Mouse (Mus musculus): ENCODE results near the gene Dspp. TPM values are rescaled to one million over a fixed set of nuclear protein-coding genes. Genes with fewer than 3 reads are reported as not detected.

The Dspp gene
- total RNA-seq (2014; rRNA removed) (not detected in 2 replicates), polyA plus RNA-seq (2015; fragmentation: Nextera tagmentation; extraction: Ambion mirVana) (not detected in 2 replicates)

DNA sequence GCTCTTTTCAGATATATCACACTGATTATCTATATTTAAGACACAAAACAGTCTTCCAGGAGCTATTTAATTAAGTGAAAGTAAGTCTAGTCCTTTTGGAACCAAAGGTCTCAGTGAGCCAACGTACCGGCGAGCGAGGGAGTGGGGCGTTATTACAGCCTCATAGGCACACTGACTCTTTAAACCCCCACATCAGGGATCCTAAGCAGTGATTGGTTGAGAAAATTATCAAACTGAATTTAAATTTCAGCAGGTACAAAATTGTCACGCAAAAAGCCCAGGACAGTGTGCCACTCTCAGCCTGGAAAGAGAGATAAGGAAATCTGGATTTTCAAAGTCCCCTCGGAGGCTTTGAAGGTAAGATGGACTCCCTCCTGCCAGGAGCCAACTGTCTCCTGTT, at the start of gene Dspp:
Gene Dspp, plus strand, starts transcription at position 301 of the 400 bp plus-strand sequence.
- no peak for ATAC-seq
- 88% methylated on average over 7 of the region's 7 CpGs for WGBS
- H3K4me3 ChIP-seq (ENCODE audit: low read length), result no peak within 1 kb of the TSS
- DNase-seq (ENCODE audit: low spot score), result no peak
- H3K36me3 ChIP-seq (ENCODE audit: insufficient read depth, low read length), result no peaks in the 10 kb centered on the region
- H3K27me3 ChIP-seq (ENCODE audit: insufficient read depth, low read length), result no peaks in the 10 kb centered on the region
- H3K27ac ChIP-seq, result no peak within 1 kb of the TSS
- H3K4me2 ChIP-seq (ENCODE audit: low read depth, low read length), result no peak within 1 kb of the TSS
- H3K4me1 ChIP-seq (ENCODE audit: insufficient read depth, low read length), result no peaks in the 10 kb centered on the region
- no peak for TF ChIP-seq CTCF (IDR thresholded peaks at IDR 0.05; ENCODE audit: low read depth)
- H3K9me3 ChIP-seq (ENCODE audit: low read length), result no peaks in the 10 kb centered on the region
- no peak within 1 kb of the TSS for H3K9ac ChIP-seq (replicated peaks; ENCODE audit: low read length)

GRCm38 (mm10) chr5:104124016-104124658, 46.4 kb upstream of the Dspp start:
- no peak overlapping the region for H3K9ac ChIP-seq (replicated peaks; ENCODE audit: low read length)
- no peak overlapping the region for H3K4me2 ChIP-seq (ENCODE audit: low read depth, low read length)
- no peaks in the 10 kb centered on the region for H3K27me3 ChIP-seq (ENCODE audit: insufficient read depth, low read length)
- TF ChIP-seq CTCF (IDR thresholded peaks at IDR 0.05; ENCODE audit: low read depth), result no peak
- no peaks in the 10 kb centered on the region for H3K9me3 ChIP-seq (ENCODE audit: low read length)
- no peak for DNase-seq (ENCODE audit: low spot score)
- H3K36me3 ChIP-seq (ENCODE audit: insufficient read depth, low read length), result no peaks in the 10 kb centered on the region
- no peaks in the 10 kb centered on the region; the same call in 1 of the 2 replicates for H3K4me1 ChIP-seq (ENCODE audit: insufficient read depth, low read length)
- no peak overlapping the region for H3K27ac ChIP-seq
- WGBS, result 82% methylated on average over 6 of the region's 6 CpGs
- H3K4me3 ChIP-seq (ENCODE audit: low read length), result no peak overlapping the region
- no peak for ATAC-seq

DNA sequence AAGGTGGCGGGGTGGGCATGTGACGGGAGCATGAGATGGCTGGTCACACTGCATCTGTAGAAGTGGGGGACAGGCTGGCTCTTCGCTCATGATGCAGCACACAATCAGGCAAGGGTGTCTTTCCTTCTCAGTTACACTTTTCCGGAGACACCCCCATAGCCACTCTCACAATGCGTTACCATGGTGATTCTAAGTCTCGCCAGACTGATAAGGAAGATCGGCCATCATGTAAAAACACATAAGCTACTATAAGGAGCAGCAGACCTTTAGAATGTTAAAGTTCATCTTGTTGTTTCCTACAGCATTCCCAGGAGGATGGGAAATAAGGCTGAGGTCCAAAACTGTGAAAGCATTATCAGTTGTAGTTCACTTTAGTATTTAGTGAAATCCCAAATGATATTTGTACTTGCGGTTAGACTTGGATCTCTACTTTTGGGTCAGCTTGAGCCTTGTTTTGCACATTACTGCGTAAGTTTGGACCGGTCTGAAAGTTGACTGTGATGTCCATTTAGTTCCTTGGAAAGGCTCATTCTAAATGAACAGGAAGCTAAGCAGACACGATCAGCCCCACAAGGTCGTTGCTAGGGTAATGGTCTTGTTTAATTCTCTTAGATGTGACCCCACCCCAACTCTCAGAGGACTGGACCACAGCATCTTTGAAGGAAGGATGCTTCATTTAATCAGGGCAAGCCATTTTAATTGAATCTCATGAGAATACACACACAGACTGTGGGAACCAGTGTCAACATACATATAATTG, 43.8 kb upstream of the Dspp start:
- Histone ChIP-seq H3K4me2 (ENCODE audit: low read depth, low read length) (no peak overlapping the region), H3K36me3 (ENCODE audit: insufficient read depth, low read length) (no peaks in the 10 kb centered on the region), H3K27ac (no peak overlapping the region), H3K9ac (replicated peaks; ENCODE audit: low read length) (no peak overlapping the region), H3K9me3 (ENCODE audit: low read length) (no peaks in the 10 kb centered on the region), H3K27me3 (ENCODE audit: insufficient read depth, low read length) (no peaks in the 10 kb centered on the region), H3K4me3 (ENCODE audit: low read length) (no peak overlapping the region), H3K4me1 (ENCODE audit: insufficient read depth, low read length) (no peaks in the 10 kb centered on the region; the same call in 1 of the 2 replicates)
- peak; percentile 10 for DNase-seq (ENCODE audit: low spot score)
- ATAC-seq, result no peak
- 80% methylated on average over 12 of the region's 12 CpGs for WGBS
- TF ChIP-seq CTCF (IDR thresholded peaks at IDR 0.05; ENCODE audit: low read depth), result no peak

DNA sequence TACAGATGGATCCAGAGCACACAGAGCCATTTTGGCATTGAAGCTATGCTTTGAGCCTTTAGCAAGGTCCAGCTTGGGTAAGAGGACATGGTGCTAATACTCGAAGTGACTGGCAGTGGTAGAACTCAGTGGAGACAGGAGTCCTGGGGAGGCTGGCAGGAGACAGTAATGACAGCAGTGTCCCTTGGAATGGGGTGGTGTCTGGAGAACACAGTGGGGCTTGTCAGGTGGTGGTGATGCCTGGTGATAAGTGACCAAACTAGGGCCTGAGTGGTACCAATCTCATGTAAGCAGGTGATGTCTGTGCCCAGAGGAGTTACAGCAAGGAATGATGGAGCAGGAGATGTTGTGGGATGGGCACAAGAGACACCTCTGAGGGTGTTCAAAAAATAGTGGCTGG, 43.2 kb upstream of the Dspp start:
- DNase-seq (ENCODE audit: low spot score), result no peak
- Histone ChIP-seq H3K9me3 (ENCODE audit: low read length) (no peaks in the 10 kb centered on the region), H3K4me1 (ENCODE audit: insufficient read depth, low read length) (no peaks in the 10 kb centered on the region; the same call in 1 of the 2 replicates), H3K36me3 (ENCODE audit: insufficient read depth, low read length) (no peaks in the 10 kb centered on the region), H3K27ac (no peak overlapping the region), H3K27me3 (ENCODE audit: insufficient read depth, low read length) (no peaks in the 10 kb centered on the region), H3K9ac (replicated peaks; ENCODE audit: low read length) (no peak overlapping the region), H3K4me2 (ENCODE audit: low read depth, low read length) (no peak overlapping the region), H3K4me3 (ENCODE audit: low read length) (no peak overlapping the region)
- ATAC-seq, result no peak
- 63% methylated on average over 1 of the region's 1 CpGs for WGBS
- no peak for TF ChIP-seq CTCF (IDR thresholded peaks at IDR 0.05; ENCODE audit: low read depth)

DNA sequence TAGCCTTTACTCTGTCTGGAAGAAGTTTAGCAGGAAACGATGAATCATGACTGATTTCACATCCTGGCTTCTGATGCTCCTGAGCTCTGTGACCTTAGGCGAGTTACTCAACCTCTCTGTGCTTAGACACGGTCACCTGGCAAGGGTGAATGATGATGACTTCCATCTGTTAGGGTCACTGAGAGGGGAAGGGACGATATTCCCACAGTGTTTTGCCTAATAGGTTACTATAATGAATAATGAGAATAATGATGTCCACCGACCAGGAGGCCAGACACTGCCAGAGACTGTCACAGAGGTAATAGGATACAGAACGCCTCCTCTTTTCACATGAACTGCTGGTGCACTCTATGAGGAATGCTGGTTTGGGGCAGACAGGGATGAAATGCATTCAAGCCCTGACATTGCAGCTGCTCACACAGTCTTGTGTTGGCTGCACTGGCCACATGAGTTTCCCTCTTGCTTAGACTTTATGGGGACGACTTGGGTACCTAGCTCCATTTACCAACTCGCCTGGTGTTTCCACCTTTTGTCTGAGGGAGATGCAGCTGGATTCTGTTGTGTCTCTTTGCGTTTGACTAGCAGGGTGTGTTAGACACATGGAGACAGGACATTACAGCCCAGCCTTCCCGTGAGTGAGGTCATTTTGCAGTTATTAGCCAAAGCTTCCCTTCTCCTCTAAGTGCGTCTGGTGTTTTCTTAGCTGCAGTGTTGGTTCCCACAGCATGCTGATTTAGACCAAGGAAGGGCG, 42.1 kb upstream of the Dspp start:
- Histone ChIP-seq H3K4me2 (ENCODE audit: low read depth, low read length) (no peak overlapping the region), H3K36me3 (ENCODE audit: insufficient read depth, low read length) (no peaks in the 10 kb centered on the region), H3K9ac (replicated peaks; ENCODE audit: low read length) (no peak overlapping the region), H3K4me3 (ENCODE audit: low read length) (no peak overlapping the region), H3K9me3 (ENCODE audit: low read length) (no peaks in the 10 kb centered on the region), H3K27ac (peak overlapping the region; percentile 36; the same call in 1 of the 2 replicates), H3K4me1 (ENCODE audit: insufficient read depth, low read length) (no peaks in the 10 kb centered on the region; the same call in 1 of the 2 replicates), H3K27me3 (ENCODE audit: insufficient read depth, low read length) (no peaks in the 10 kb centered on the region)
- 71% methylated on average over 12 of the region's 12 CpGs for WGBS
- ATAC-seq (0 out of 2 replicates have a peak, but pooled peaks have one; percentile 48), DNase-seq (ENCODE audit: low spot score) (no peak)
- no peak for TF ChIP-seq CTCF (IDR thresholded peaks at IDR 0.05; ENCODE audit: low read depth)

- Histone ChIP-seq H3K9ac (replicated peaks; ENCODE audit: low read length) (no peak overlapping the region), H3K4me1 (ENCODE audit: insufficient read depth, low read length) (no peaks in the 10 kb centered on the region; the same call in 1 of the 2 replicates), H3K36me3 (ENCODE audit: insufficient read depth, low read length) (no peaks in the 10 kb centered on the region), H3K4me3 (ENCODE audit: low read length) (no peak overlapping the region), H3K27ac (no peak overlapping the region), H3K4me2 (ENCODE audit: low read depth, low read length) (no peak overlapping the region), H3K9me3 (ENCODE audit: low read length) (no peaks in the 10 kb centered on the region), H3K27me3 (ENCODE audit: insufficient read depth, low read length) (no peaks in the 10 kb centered on the region)
- no peak for ATAC-seq
- WGBS, result 85% methylated on average over 4 of the region's 4 CpGs
- no peak for TF ChIP-seq CTCF (IDR thresholded peaks at IDR 0.05; ENCODE audit: low read depth)
- DNase-seq (ENCODE audit: low spot score), result no peak
These were observed 39.6 kb upstream of the Dspp start for GRCm38 (mm10) chr5:104130891-104131290.

Data from hindbrain, postnatal 0 days (tissue).